Mouse (Mus musculus): Measurements from ENCODE around the gene Itsn2.

GRCm38 (mm10) chr12:4685441-4685840 is 93.0 kb downstream of the Itsn2 start:
- TF ChIP-seq POLR2A (IDR thresholded peaks at IDR 0.05; ENCODE audit: control insufficient read depth, low read depth, low read length) = no peak
- TF ChIP-seq CTCF (IDR thresholded peaks at IDR 0.05; ENCODE audit: control insufficient read depth, insufficient read depth, insufficient replicate concordance, low read depth, low read length) = no peak
